In the genomic region with DNA sequence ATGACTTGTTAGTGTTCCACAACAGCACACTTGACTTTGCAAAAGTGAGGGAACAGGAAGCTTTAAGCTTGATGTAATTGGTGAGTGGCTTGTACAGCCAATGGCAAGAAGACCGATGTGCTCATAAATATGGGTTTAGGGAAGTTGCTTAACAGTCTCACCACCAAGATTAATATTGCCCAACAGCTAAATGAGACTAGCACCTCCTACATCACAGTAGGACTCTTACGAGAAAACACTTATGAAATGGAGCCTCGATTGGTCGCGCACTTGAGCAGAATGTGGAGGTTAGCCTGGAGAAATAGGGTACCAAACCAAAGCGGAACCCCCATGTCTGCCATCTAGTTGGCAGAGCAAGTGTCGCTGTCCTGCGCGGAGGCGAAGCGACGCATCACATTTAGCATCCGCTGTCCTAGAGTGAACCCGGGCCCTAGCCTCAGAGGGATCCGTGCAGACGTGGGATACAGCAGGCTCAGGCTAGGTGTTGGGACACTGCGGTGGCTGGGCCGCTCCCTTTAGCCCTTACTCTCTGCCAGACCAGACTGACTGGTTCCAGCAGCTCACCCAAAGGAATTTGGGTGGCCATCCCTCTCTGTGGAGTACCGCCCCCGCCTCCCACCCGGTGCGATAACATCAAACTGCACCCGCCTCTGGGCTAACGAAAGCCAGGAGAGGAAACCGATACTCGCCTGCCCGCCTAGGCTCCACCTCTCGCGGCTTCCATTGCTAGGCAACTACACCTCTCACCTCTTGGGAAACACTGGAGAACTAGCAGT, we compare ENCODE assay signal across 8 mouse cellular contexts. TPM values are rescaled to one million over a fixed set of nuclear protein-coding genes. Genes with fewer than 3 reads are reported as not detected.
DNase-seq lines count a peak whose midpoint lies in the region; ATAC-seq lines count a peak whose summit lies in the region.

No protein-coding gene starts in this region.

- intact Hi-C loops in heart, postnatal 36 days (cut with DNase I): no loop called here

- H3K9ac ChIP-seq in heart, embryonic 16.5 days (ENCODE audit: low read length): no peak overlapping the region
- H3K9ac ChIP-seq in forebrain, embryonic 11.5 days (ENCODE audit: low read length): no peak overlapping the region
- 0 out of 2 replicates have a peak overlapping the region, but pooled peaks have one; percentile 28 for H3K9ac ChIP-seq in kidney, embryonic 14.5 days (ENCODE audit: low read depth, low read length)

- no peaks in the 10 kb centered on the region for H3K36me3 ChIP-seq in heart, embryonic 16.5 days (ENCODE audit: control insufficient read depth, insufficient read depth)
- no peaks in the 10 kb centered on the region for H3K36me3 ChIP-seq in forebrain, embryonic 11.5 days (ENCODE audit: control insufficient read depth, insufficient read depth, low read length)
- H3K36me3 ChIP-seq in kidney, embryonic 14.5 days (ENCODE audit: control insufficient read depth, insufficient read depth, low read length): no peaks in the 10 kb centered on the region

- H3K9me3 ChIP-seq in heart, embryonic 16.5 days (replicated peaks; ENCODE audit: control insufficient read depth, low read length): no peaks in the 10 kb centered on the region
- H3K9me3 ChIP-seq in forebrain, embryonic 11.5 days (ENCODE audit: control insufficient read depth, low read length): no peaks in the 10 kb centered on the region
- no peaks in the 10 kb centered on the region for H3K9me3 ChIP-seq in kidney, embryonic 14.5 days (ENCODE audit: control insufficient read depth, low read length)

- 0 out of 2 replicates have a peak, but pooled peaks have one; percentile 44 for ATAC-seq in heart, embryonic 16.5 days (replicated peaks; ENCODE audit: extremely low read depth, insufficient read depth, low FRiP score)
- peak; percentile 61 for ATAC-seq in forebrain, embryonic 11.5 days (replicated peaks; ENCODE audit: low FRiP score)
- peak; percentile 74 for ATAC-seq in kidney, embryonic 14.5 days (ENCODE audit: low FRiP score, low TSS enrichment)

- H3K27ac ChIP-seq in heart, embryonic 16.5 days (ENCODE audit: low read length): no peak overlapping the region
- no peak overlapping the region for H3K27ac ChIP-seq in forebrain, embryonic 11.5 days (ENCODE audit: low read depth, low read length)
- H3K27ac ChIP-seq in kidney, embryonic 14.5 days (ENCODE audit: low read depth, low read length): peak overlapping the region; percentile 63; the same call in 1 of the 2 replicates

- peak overlapping the region; percentile 50 for H3K4me2 ChIP-seq in heart, embryonic 16.5 days (ENCODE audit: low read depth, low read length)
- peak overlapping the region; percentile 35 for H3K4me2 ChIP-seq in forebrain, embryonic 11.5 days (ENCODE audit: low read depth, low read length, severe bottlenecking)
- peak overlapping the region; percentile 41 for H3K4me2 ChIP-seq in kidney, embryonic 14.5 days (replicated peaks; ENCODE audit: low read depth, low read length)

- peak overlapping the region; percentile 33 for H3K4me3 ChIP-seq in heart, embryonic 16.5 days (ENCODE audit: low read length)
- peak overlapping the region; percentile 8 for H3K4me3 ChIP-seq in forebrain, embryonic 11.5 days (ENCODE audit: low read depth, low read length)
- peak overlapping the region; percentile 42 for H3K4me3 ChIP-seq in kidney, embryonic 14.5 days (ENCODE audit: low read length)

- H3K4me1 ChIP-seq in heart, embryonic 16.5 days (ENCODE audit: control insufficient read depth, insufficient read depth, low read length): peaks cover 12% of the 10 kb centered on the region
- H3K4me1 ChIP-seq in forebrain, embryonic 11.5 days (replicated peaks; ENCODE audit: control insufficient read depth, insufficient read depth, low read length): peaks cover 2% of the 10 kb centered on the region; the same call in 1 of the 2 replicates
- peaks cover 4% of the 10 kb centered on the region; the same call in 1 of the 2 replicates for H3K4me1 ChIP-seq in kidney, embryonic 14.5 days (ENCODE audit: control insufficient read depth, insufficient read depth, low read length)

- H3K27me3 ChIP-seq in heart, embryonic 16.5 days (ENCODE audit: control insufficient read depth, insufficient read depth, low read length): peaks cover 49% of the 10 kb centered on the region
- peaks cover 49% of the 10 kb centered on the region for H3K27me3 ChIP-seq in forebrain, embryonic 11.5 days (ENCODE audit: control insufficient read depth, insufficient read depth, low read length)
- H3K27me3 ChIP-seq in kidney, embryonic 14.5 days (ENCODE audit: control insufficient read depth, insufficient read depth, low read length): peaks cover 50% of the 10 kb centered on the region

- WGBS in heart, embryonic 16.5 days: 8% methylated on average over 29 of the region's 29 CpGs
- 7% methylated on average over 29 of the region's 29 CpGs for whole genome bisulfite sequencing in forebrain, embryonic 11.5 days
- WGBS in kidney, embryonic 14.5 days: 7% methylated on average over 29 of the region's 29 CpGs

- no peak for DNase-seq in heart, postnatal 36 days
- DNase-seq in forebrain, embryonic 11.5 days (ENCODE audit: low spot score): peak; percentile 66
- DNase-seq in lung, postnatal 14 days: peak; percentile 60
- DNase-seq in right cerebral cortex, postnatal 14 days: peak; percentile 29
- no peak for DNase-seq in gastrocnemius, postnatal 10 days
- no peak for DNase-seq in cerebellum, adult 11-12 months

RNA-seq across cellular contexts. Expression of gene Tacstd2, which starts 2.7 kb away (rescaled TPM):
- polyA plus RNA-seq in heart, embryonic 16.5 days (2015; fragmentation: Nextera tagmentation; extraction: Ambion mirVana): 1.6 and 2.7 TPM in 2 replicates
- total RNA-seq in heart, postnatal 36 days (2021): not detected
- 5.4 and 7.0 TPM in 2 replicates for polyA plus RNA-seq in forebrain, embryonic 11.5 days (2014; fragmentation: Nextera tagmentation; extraction: Ambion mirVana)
- 86.1 and 96.9 TPM in 2 replicates for polyA plus RNA-seq in kidney, embryonic 14.5 days (2014; fragmentation: Nextera tagmentation; extraction: Ambion mirVana)
- not detected for total RNA-seq in gastrocnemius, postnatal 10 days (2021)

RNA-seq across cellular contexts. Expression of gene Il23r, which starts 41.2 kb away (rescaled TPM):
- polyA plus RNA-seq in heart, embryonic 16.5 days (2015; fragmentation: Nextera tagmentation; extraction: Ambion mirVana): 0.05 TPM in 1 of 2 replicates, not detected in the other
- total RNA-seq in heart, postnatal 36 days (2021): not detected
- polyA plus RNA-seq in forebrain, embryonic 11.5 days (2014; fragmentation: Nextera tagmentation; extraction: Ambion mirVana): not detected in 2 replicates
- not detected in 2 replicates for polyA plus RNA-seq in kidney, embryonic 14.5 days (2014; fragmentation: Nextera tagmentation; extraction: Ambion mirVana)
- not detected for total RNA-seq in gastrocnemius, postnatal 10 days (2021)

Comparison
In these comparisons a context has a peak if more than half of its experiments do, and no peak if none do; other contexts are left out.
1. DNase-seq: peak in forebrain, embryonic 11.5 days (single experiment), lung, postnatal 14 days (single experiment) and right cerebral cortex, postnatal 14 days (single experiment); none in heart, postnatal 36 days (0 of 2), gastrocnemius, postnatal 10 days (single experiment) and cerebellum, adult 11-12 months (single experiment).
2. RNA of gene Tacstd2, which starts 2.7 kb away (polyA plus RNA-seq): 86.1 to 96.9 TPM in kidney, embryonic 14.5 days; 5.4 to 7.0 TPM in forebrain, embryonic 11.5 days and 1.6 to 2.7 TPM in heart, embryonic 16.5 days; every median in the first group is over 10 times any median in the second.
3. Peak in every context shown above with its lines, with median percentiles within 50 percentile points of each other: ATAC-seq, H3K4me2 ChIP-seq and H3K4me3 ChIP-seq.